Mouse (Mus musculus): ENCODE data around the gene Tsc2.
"Not testable (repeated sequence)": the region's sequence is repeated elsewhere in the genome, so short reads cannot be mapped to it uniquely, and the experiment has no call there.

Tsc2 gene

DNA sequence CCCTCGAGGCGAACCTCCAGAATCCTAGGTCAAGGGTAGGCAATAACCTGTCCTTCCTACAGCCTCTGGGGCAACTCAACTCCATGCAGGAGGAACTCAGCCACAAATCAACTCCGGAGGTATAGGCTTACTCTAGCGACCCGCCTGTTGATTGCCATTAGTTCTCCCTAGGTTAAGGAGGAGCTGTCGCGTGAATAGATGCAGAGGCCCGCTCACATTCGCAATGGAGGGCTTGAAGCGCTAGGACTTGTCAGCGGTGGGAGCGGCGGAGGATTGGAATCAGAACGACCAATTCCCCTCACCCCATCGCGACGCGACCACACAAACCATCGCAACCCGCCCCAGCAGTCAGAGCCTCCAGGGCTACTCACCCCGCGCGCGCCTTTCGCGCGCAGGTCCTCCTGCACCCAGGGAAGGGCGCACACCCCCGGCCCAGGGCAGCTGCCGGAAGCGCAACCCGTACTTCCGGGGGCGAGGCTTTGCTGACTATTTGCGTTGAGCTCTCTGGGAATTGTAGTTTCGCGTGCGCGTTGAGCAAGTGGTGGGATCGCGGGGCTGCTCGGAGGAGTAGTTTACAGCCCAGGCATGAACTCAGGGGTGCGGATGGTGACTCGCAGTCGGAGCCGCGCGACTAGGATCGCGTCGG is at the start of gene Tsc2, which contains the start of gene Nthl1:
Tsc2 (minus strand) TSS at position 464 of the 646 bp plus-strand sequence.
Nthl1 (plus strand) TSS at position 514 of the 646 bp plus-strand sequence.
- peak; percentile 91 for DNase-seq (ENCODE audit: low spot score)

DNA sequence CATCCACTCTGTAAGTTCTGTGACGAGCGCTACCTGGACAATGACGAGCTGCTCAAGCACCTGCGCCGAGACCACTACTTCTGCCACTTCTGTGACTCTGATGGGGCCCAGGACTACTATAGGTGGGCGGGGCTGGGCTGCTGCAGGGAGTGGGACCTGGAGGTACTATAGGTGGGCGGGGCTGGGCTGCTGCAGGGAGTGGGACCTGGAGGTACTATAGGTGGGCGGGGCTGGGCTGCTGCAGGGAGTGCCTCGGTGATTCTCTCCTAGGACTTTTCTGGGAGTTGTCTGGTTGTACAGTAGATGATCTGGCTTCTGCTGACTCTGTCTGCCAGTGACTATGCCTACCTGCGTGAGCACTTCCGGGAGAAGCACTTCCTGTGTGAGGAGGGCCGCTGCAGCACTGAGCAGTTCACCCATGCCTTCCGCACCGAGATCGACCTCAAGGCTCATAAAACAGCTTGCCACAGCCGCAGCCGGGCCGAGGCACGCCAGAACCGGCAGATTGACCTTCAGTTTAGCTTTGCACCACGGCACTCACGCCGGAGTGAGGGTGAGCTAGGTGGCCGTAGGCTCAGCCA is 45.2 kb upstream of the Tsc2 start:
- no peak for DNase-seq (ENCODE audit: low spot score)

DNA sequence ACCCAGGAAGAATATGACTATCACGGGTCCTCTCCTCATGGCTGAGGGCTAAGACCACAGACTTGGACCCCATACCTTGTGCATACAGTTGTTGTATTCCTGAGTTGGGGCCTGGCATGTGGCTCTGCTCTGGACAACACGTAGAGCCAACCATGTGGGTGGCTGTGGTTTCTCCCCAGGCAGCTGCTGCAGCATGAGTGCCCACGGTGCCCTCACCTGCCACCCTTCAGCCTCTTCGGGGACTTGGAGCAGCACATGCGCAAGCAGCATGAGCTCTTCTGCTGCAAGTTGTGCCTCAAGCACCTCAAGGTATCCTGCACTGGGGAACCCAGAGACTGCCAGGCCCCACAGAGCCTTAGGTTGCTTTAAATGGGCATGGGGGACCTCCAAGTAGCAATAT is 44.4 kb upstream of the Tsc2 start:
- no peak for DNase-seq (ENCODE audit: low spot score)

DNA sequence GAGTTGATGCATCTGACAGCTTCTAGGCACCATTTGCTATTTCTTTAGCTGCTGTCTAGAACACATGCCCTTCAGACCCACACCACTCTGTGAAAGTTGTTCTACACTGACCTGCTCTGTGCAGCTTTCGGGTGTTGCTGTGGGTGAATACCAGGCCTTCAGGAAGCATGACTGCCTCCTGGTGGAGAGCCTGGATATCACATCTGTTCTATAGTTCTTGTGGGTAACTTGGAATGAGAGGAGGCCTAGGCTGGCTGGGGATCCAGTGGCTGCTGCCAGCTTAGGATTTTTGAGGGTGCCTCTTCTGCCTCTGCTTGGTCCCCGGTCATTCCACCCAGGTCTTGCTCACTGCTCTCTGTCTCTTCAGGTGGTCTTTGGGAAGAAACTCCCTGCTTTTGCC is 43.8 kb upstream of the Tsc2 start:
- peak; percentile 80 for DNase-seq (ENCODE audit: low spot score)

DNA sequence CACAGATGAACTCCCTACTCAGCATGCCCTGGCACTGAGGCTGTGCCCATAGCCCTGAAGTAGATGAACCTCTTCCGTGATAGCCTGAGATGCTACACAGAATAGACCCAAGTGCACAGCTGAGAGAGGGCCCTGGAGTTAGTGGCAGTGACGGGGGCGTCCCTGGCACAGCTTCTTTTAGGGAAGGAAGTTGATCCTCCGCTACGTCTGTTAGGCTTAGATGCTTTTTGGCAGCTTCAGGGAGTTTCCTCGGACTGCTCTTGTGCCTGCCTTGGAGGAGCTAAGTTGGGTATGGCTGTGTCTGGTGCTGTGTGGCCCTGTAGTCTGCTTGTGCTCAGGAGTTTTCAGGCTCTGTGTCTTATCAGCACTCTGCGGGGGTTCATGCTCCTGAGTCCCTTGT is 41.8 kb upstream of the Tsc2 start:
- DNase-seq (ENCODE audit: low spot score) = no peak

DNA sequence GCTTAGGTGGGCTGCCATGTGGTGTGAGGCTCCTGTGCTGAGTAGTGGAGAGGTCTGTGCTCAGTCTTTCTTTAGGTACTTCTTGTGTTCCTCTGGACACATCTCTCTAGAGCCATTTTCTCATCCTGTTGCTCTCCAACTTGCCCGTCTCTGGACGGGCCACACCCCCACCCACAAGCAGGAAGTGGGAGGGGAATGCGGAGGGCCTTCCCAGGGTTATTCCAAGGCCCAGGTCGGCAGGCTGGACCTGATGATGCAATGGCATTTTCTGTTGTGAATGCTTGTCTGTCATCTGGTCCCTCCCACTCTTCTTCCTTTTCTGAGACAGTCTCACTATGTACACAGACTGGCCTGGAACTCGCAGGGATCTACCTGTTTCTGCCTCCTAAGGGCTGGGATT is 39.7 kb upstream of the Tsc2 start:
- DNase-seq (ENCODE audit: low spot score) = peak; percentile 76

DNA sequence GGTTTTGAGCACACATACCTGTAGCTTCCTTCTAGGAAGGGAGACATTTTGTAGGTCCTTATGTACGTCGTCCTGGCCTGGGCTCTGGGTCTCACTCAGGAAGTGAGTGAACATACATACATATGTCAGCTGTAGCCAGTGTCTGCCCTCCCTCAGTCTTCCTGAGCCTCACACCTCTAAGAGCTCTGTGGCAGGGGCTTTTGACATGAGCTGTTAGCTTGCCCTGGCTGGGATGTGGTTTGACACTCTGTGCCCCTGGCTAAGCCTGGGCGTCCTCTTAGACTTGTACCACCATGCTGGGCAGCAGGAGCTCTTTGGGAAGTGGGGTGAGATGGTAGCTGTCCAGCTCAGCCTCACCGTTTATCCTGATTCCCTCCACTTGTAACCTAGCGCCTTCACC is 38.9 kb upstream of the Tsc2 start:
- DNase-seq (ENCODE audit: low spot score) = no peak

DNA sequence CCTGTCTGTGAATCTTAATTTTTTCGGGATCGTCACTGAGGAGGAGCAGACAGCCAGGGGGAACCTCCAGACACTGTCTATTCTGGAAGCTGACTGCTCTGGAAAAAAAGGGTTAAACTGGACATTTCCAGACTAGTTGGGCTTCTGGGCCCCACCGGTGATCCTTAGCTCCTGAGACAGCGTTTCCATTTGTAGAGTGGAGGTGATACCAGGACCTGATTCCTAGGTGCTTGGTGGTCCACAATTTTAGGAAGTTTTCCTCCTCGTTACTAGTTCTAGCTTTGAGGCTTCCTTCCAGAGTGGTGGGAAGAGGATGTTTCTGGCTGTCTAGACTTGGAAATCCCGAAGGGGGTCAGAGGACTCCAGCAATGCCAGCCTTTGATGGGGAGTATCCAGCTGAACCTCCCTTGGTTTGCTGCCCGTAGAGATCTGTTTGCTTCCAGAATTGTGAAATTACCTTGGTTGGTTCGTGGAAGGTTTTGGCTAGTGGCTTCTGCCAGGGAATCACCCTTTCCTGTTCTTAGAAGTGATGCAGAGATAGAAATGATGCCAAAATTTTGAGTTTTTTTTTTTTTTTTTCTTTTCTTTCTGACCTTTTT is 37.9 kb upstream of the Tsc2 start:
- DNase-seq (ENCODE audit: low spot score) = no peak

DNA sequence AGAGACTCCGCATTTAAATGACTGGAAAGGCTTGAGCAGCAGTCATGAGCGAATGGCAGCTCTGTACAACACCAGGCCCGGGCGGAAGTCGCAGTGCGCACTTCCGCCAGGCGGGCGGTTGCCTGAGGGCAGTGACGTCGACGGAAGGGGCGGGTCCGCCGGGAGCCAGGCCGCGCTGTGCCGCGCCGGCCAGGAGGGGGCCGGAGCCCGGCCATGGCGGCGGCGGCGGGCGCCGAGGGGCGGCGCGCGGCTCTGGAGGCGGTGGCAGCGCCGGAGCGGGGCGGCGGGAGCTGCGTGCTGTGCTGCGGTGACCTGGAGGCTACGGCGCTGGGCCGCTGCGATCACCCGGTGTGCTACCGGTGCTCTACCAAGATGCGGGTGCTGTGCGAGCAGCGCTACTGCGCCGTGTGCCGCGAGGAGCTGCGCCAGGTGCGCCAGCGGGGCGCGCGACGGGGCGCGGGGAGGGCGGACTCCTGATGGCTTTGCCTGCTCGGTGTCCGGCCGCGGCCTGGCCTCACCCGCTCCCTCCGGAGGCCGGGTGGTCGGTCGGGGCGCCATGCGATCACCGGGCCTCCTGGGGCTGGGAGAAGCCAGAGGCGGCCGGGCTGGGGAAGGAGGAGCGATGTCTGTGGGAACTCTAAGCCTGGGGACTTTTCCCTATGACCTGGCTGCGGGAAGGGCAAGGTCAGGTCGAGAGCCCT is 37.3 kb upstream of the Tsc2 start, which contains the start of gene Zfp598:
Zfp598 (plus strand) TSS at position 143 of the 701 bp plus-strand sequence.
- DNase-seq (ENCODE audit: low spot score) = peak; percentile 97

DNA sequence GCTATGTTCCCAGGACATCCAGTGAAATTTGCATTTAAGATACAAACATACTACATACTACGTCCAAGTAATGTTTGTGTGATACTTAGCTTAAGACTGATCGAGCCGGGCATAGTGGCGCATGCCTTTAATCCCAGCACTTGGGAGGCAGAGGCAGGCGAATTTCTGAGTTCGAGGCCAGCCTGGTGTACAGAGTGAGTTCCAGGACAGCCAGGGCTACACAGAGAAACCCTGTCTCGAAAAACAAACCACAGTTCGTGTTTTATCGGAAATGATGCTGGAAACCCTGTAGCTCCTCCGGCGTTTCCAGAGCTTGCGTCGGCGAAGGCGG is 36.7 kb upstream of the Tsc2 start:
- DNase-seq (ENCODE audit: low spot score) = not testable (repeated sequence)

DNA sequence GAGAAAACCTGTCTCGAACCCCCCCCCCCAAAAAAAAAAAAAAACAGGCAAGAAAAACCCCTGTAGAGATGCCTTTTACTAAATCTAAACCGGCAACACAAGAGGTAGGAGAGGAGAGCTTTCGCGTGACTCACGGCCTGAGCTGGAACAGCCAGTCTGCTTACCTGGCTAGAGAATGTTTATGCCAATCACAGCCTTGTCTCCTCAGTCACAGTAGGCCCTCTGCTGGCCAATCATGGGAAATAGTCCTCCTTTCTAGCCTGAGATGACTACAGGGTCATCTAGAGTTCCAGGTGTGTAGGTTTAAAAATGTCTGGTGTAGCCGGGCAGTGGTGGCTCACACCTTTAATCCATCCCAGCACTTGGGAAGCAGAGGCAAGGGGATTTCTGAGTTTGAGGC is 35.0 kb upstream of the Tsc2 start:
- peak; percentile 81 for DNase-seq (ENCODE audit: low spot score)

DNA sequence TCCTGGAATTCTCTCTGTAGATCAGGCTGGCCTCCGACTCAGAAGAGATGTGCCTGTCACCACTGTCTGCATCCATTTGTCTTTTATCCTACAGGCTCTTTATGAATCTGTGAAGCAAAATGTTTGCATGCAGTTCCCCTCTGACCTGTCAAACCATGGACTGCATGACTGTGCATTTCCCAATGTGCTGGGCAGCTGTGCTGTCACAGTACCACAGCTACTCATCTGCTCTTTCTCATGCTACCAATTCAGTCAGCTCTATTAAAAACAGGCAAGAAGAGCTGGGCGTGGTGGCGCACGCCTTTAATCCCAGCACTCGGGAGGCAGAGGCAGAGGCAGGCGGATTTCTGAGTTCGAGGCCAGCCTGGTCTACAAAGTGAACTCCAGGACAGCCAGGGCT is 34.6 kb upstream of the Tsc2 start:
- DNase-seq (ENCODE audit: low spot score) = peak; percentile 68

DNA sequence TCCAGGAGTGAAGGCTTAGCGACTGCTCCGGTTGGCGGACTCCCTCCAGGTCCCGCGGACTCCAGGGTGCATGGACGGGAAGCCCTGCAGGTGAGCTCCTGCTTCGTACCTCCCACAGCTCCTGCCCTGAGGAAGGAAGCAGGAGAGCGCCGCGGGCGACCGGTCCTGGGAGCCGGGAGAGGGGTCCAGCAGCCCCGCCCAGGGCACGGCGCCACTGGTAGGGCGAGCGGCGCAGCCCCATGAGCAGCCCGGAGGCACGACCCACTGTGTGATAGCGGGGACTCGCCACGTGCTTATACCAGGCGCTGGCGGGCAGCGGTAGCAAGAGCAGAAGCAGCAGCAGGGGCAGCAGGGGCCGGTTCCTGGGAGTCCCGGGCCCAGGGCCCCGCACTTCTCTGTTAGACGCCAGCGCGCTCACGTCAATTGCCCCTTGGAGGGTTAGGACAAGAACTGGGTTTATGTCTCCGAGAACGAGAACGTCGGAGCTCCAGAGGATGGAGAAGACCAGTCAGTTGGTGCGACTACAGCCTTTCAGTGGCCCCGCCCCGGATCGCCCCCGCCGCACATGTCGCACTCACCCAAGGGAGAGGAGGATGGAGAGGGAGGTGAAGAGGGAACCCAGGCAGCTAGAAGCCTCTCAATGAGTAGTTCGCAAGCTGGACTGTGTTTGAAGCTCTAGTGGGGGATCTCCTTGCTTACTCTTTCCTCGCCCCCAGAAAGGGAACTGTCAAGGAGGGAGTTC is 25.8 kb upstream of the Tsc2 start, which contains the start of gene Npw:
Npw (minus strand) TSS at position 441 of the 742 bp plus-strand sequence.
- no peak for DNase-seq (ENCODE audit: low spot score)

DNA sequence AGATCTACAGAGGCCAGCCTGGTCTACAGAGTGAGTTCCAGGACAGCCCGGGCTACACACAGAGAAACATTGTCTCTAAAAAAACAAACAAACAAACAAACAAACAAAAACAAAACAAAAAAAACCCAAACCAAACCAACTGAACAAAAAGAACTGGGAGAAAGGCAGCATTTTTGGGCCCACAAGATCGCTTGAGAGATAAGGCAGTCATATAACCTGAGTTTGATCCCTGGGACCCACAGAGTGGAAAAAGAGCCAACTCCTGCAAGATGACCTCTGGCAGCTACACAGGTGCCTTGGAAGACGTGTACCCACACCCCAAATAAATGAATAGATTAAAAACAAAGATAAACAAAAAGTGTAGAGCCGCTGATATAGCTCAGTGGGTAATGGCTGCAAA is 22.5 kb upstream of the Tsc2 start:
- no peak for DNase-seq (ENCODE audit: low spot score)

DNA sequence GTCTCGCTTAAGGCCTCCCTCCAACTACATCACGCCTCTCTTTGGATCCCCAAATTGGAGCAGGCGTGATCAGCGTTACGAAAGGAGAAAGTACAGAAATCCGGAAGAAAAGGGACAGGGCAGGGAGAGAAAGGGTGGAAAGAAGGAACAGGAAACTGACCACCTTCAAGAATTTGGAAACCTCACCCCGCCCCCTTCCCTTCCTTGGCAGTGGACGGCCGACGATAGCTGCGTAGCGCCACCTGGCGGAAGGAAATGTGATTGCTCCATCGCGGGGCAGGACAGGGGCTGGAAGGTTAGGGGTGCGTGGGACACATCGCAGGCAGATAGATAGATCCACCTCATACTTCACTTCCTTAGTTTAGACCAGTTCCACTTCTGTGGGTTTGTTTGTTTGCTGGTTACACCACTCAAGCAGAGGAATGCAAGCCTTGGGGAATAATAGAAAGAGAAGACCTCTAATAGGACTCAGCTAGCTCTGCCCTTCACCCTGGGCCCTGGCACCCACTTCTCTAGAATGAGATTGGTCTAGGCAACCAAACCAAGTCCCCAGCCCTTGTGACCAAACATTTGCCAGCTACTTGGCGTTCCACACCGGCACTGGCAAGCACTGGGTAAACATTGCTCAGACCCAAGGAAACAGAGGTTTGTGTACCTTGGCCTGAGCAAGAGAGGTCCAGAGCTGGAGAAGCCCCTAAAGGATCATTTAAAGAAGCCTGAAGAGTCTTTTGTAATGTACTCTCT is 21.7 kb upstream of the Tsc2 start:
- DNase-seq (ENCODE audit: low spot score) = peak; percentile 48

DNA sequence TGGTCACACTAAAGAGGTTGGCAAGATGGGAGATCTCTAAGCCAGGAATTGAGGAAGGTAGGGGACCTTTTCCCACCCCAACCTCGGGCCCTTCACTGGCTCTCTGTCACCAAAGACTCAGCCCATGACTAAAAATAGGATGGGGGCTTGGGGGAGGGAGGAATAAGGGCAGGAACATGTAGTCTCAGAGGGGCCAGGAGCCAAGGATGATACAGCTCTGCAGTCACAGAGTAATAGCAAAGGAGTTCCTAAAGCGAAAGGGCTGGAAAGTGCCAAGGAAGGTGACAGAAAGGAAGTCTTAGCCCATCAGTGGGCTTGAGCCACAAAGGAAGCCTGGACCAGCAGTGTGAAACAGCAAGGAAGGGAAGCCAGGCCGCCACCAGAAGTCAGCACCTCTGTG is 19.4 kb upstream of the Tsc2 start:
- DNase-seq (ENCODE audit: low spot score) = no peak

DNA sequence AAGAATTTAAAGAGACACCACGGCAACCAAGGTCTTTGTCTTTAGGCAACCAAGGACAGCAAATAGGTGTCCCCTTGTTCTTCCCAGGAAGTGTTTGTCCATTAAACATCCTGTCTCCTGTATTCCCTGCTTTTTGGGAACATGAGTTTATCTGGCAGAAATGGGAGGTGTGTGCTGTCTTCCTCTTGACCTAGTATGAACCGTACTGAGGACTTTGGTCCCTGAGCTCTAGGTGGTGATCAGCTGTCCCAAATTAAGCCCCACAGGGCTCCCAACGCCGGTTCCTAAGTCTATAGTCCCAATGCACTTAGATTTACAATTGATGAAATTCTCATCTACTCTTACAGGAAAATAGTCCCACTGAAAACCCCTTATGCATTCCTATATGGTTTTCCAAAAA is 18.3 kb upstream of the Tsc2 start:
- no peak for DNase-seq (ENCODE audit: low spot score)

DNA sequence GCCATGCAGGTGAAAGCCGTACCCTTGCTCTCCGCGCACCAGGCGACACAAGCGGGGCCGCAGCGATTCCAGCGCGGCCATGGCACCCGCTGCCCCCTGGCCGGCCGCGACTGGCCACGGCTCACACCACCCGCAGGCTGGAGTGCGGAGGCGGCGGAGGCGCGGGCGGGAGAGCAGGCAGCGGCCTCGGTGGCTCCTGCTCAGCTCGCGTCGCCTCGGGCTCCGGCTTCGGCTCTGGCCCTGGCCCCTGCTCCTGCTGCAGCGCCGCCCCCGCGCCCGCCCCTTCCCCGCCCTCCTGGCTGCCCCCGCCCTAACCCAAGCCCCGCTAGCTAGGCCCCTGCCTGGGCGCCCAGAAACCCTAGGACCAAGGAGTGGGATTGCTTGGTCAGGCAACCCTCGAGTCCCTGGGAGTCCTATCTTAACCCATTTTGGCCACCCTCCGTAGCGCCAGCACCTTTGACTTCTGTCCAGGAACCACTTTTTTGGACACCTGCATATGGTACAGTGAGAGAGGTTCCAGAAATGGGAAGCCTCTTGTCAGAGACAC is 17.7 kb upstream of the Tsc2 start, which contains the start of gene Slc9a3r2:
Slc9a3r2 (minus strand) TSS at position 258 of the 547 bp plus-strand sequence.
- peak; percentile 64 for DNase-seq (ENCODE audit: low spot score)

DNA sequence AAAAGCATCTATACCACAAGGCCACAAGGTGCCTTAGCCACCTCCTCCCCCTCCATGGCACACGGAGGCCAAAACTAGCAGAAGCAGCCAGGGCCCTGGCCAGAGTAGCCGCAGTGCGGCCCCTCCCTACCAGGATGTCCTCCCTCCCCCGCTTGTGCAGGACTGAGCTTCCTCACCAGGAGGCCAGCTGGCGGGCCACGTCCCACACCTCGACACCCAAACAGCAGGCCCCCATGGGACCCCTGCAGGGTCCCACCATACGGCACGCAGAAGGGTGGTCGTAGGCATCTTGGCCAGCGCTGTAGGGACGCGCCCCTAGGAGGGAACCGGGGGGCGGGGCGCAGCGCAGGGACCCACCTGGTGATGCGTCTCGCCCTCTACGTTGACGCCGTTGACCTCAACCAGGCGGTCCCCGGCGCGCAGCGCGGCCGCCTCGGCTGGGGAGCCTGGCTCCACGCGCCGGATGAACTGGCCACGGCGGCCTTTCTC is 17.2 kb upstream of the Tsc2 start:
- peak; percentile 63 for DNase-seq (ENCODE audit: low spot score)

DNA sequence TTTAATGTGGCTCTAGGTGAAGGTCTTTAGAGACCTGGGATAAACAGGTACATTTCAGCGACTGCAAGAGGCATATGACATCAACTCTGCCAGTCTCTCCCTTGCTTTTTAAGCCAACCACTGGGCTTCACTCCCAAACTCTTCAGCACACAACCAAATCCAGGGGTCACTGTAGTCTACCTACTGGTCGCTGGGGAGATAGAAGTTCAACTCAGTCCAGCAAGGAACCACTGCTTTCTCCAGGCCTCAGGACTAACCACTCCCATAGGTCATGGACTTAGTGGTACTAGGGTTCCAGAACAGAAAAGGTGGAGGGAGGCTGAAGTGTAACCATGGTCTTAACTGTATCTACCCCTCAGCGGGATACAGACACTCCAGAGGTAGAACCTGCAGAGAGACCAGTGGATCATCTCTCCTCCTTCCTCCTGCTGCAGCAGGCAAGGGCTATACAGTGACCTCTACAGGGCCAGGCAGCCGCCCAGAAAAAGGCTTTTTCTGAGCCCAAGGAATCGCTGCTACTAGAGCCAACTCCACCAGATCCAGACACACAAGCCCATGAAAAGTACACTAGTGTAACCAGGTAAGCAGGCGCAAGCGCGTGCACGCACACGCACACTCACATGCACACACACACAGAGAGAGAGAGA is 16.4 kb upstream of the Tsc2 start:
- no peak for DNase-seq (ENCODE audit: low spot score)

Measured in MN1 (cell line).